ENCODE assay signal across 8 mouse cellular contexts in the genomic region with DNA sequence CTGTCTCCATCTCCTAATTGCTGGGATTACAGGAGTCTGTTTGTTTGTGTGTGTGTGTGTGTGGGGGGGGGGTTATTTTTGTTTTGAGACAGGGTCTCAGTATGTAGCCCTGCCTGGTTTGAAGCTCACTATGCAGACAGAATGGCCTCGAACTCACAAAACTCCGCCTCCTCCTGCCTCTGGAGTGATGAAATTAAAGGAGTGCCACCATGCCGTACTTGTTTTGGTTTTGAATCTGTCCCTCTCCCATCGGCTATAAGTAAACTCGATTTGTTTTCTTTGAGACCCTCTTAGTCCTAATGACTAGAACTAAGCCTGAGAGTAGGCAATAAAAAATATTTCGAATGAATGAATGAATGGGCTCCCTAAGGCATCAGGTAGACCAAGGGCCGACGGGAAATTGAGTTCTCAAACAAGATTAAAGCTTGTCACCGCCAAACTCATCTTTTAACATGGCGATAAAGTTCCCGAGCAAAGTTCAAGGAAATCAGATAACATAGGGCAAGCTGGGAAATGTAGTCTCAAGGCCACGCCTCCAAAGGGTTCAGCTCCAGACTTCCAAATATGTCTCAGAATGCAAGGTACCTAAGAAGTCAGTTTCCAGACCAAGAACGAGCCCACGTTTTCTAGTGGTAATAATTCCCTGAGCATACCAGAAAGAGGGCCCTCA. TPM values are rescaled to one million over a fixed set of nuclear protein-coding genes. Genes with fewer than 3 reads are reported as not detected.
DNase-seq lines count a peak whose midpoint lies in the region; ATAC-seq lines count a peak whose summit lies in the region.

No protein-coding gene starts in this region.

- DNase-seq in heart, adult 8-10 months (ENCODE audit: low spot score) = peak; percentile 70
- no peak for DNase-seq in heart, postnatal 4 days
- DNase-seq in ES-CJ7 (ENCODE audit: low read depth, low spot score) = peak; percentile 79
- peak; percentile 88 for DNase-seq in cerebellum, adult 9-10 months
- DNase-seq in layer of hippocampus, adult 8-10 months (ENCODE audit: low spot score in 2 of 2) = peak; percentile 62 to 71
- peak; percentile 58 for DNase-seq in lung, postnatal 10 days
- DNase-seq in yolk sac, embryonic 10.5 days (ENCODE audit: low spot score) = peak; percentile 77

- no peak for ATAC-seq in heart, embryonic 13.5 days (ENCODE audit: extremely low read depth, insufficient number of reproducible peaks, low FRiP score, low TSS enrichment)

- H3K27me3 ChIP-seq in heart, embryonic 13.5 days (replicated peaks) = no peaks in the 10 kb centered on the region

- peak overlapping the region; percentile 90 for H3K4me3 ChIP-seq in heart, embryonic 13.5 days

- peak overlapping the region; percentile 98 for H3K9ac ChIP-seq in heart, embryonic 13.5 days

- 7% methylated on average over 14 of the region's 14 CpGs for WGBS in heart, embryonic 13.5 days

- peaks cover 14% of the 10 kb centered on the region for H3K36me3 ChIP-seq in heart, embryonic 13.5 days

- peak overlapping the region; percentile 85 for H3K27ac ChIP-seq in heart, embryonic 13.5 days (replicated peaks)

- H3K4me2 ChIP-seq in heart, embryonic 13.5 days = peak overlapping the region; percentile 94

- no peaks in the 10 kb centered on the region for H3K9me3 ChIP-seq in heart, embryonic 13.5 days

- H3K4me1 ChIP-seq in heart, embryonic 13.5 days = peaks cover 54% of the 10 kb centered on the region

RNA-seq across cellular contexts. Expression of gene Ppp1r12c, which starts 1.1 kb away (rescaled TPM):
- total RNA-seq in heart, adult 8-10 months (2022) = 10 to 100 TPM; 55.6 to 74.8 (median 61.6) TPM
- 10 to 100 TPM; 89.8 to 92.3 TPM for total RNA-seq in heart, postnatal 4 days (2021)
- 29.2 and 33.9 TPM in 2 replicates for polyA plus RNA-seq in heart, embryonic 13.5 days (2015; fragmentation: Nextera tagmentation; extraction: Ambion mirVana)
- total RNA-seq in layer of hippocampus, adult 8-10 months (2022) = 100 to 1,000 TPM; 143 to 158 (median 147) TPM

RNA-seq across cellular contexts. Expression of gene Tnnt1, which starts 13.6 kb away (rescaled TPM):
- 10 to 100 TPM; 12.4 to 22.1 (median 19.0) TPM for total RNA-seq in heart, adult 8-10 months (2022)
- 10 to 100 TPM; 48.7 to 59.0 TPM for total RNA-seq in heart, postnatal 4 days (2021)
- 610 and 755 TPM in 2 replicates for polyA plus RNA-seq in heart, embryonic 13.5 days (2015; fragmentation: Nextera tagmentation; extraction: Ambion mirVana)
- 1 to 10 TPM; 1.3 to 4.0 (median 2.0) TPM for total RNA-seq in layer of hippocampus, adult 8-10 months (2022)

RNA-seq across cellular contexts. Expression of gene Tnni3, which starts 21.5 kb away (rescaled TPM):
- over 10,000 TPM in 3 of 4 experiments, 1,000 to 10,000 TPM in 1; 9,443 to 11,840 (median 11,050) TPM for total RNA-seq in heart, adult 8-10 months (2022)
- 1,000 to 10,000 TPM; 4,693 to 5,168 TPM for total RNA-seq in heart, postnatal 4 days (2021)
- 2,083 and 2,324 TPM in 2 replicates for polyA plus RNA-seq in heart, embryonic 13.5 days (2015; fragmentation: Nextera tagmentation; extraction: Ambion mirVana)
- 1 to 10 TPM in 1 of 4 experiments, not detected in 3; 1.3 TPM for total RNA-seq in layer of hippocampus, adult 8-10 months (2022)

RNA-seq across cellular contexts. Expression of gene Dnaaf3, which starts 29.7 kb away (rescaled TPM):
- 1 to 10 TPM; 2.3 to 3.0 (median 2.6) TPM for total RNA-seq in heart, adult 8-10 months (2022)
- total RNA-seq in heart, postnatal 4 days (2021) = under 1 TPM; 0.41 to 0.57 TPM
- polyA plus RNA-seq in heart, embryonic 13.5 days (2015; fragmentation: Nextera tagmentation; extraction: Ambion mirVana) = 0.59 and 0.95 TPM in 2 replicates
- 1 to 10 TPM in 1 of 4 experiments, under 1 TPM in 2, not detected in 1; 0.77 to 1.6 (median 0.96) TPM for total RNA-seq in layer of hippocampus, adult 8-10 months (2022)

RNA-seq across cellular contexts. Expression of gene Eps8l1, which starts 42.1 kb away (rescaled TPM):
- total RNA-seq in heart, adult 8-10 months (2022) = 1 to 10 TPM; 1.3 to 5.8 (median 3.6) TPM
- total RNA-seq in heart, postnatal 4 days (2021) = 1 to 10 TPM; 1.6 to 2.7 TPM
- polyA plus RNA-seq in heart, embryonic 13.5 days (2015; fragmentation: Nextera tagmentation; extraction: Ambion mirVana) = 3.3 and 4.2 TPM in 2 replicates
- 1 to 10 TPM; 6.1 to 9.1 (median 6.2) TPM for total RNA-seq in layer of hippocampus, adult 8-10 months (2022)

Comparison
In these comparisons a context has a peak if more than half of its experiments do, and no peak if none do; other contexts are left out.
1. RNA of gene Tnni3, which starts 21.5 kb away (total RNA-seq): 9,443 to 11,840 TPM in heart, adult 8-10 months and 4,693 to 5,168 TPM in heart, postnatal 4 days; 1.3 TPM in layer of hippocampus, adult 8-10 months; every median in the first group is over 1,000 times any median in the second.